Mouse (Mus musculus): ENCODE data around the gene Inpp5a.

DNA sequence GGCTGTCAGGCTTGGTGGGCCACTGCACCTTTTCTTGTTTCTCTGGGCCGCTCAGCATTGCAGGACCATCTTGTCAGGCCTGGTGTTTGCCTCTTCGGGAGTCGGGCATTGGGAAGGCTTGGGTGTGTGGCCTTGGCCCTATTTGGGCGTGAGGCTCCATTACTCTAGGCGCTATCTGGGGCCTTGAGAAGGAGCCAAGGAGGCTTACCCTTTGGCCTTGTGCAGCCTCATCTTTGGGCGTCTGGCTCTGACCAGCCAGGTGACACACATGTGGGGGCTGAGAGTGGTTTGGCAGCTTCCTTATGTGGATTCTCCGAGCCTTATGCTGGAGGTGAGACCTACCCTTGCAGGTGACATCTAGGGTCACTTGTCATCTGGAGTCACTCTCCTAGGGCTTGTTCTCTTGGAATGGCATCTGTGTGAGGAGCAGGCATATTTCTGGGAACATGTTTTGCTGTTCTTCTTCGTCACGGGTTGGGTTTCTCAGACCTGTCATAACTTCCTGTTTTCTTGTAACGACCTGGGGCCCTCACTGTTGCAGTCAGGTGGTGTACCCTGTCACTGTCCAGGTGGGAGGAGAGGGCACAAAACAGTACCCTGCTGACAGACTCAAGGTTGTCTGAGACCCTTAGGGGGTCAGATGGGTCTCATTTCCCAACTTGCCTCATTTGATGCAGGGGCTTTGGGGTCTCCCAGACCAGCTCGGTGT is 11.2 kb downstream of the Inpp5a start:
- TF ChIP-seq EP300 (IDR thresholded peaks at IDR 0.05; ENCODE audit: low read depth) (no peak), CTCF (IDR thresholded peaks at IDR 0.05; ENCODE audit: low read depth) (no peak)

All from heart, postnatal 0 days (tissue).